Mouse (Mus musculus) kidney, adult 8-10 months (tissue): Measurements from ENCODE around the gene Tead4.
"Not testable (repeated sequence)": the region's sequence is repeated elsewhere in the genome, so short reads cannot be mapped to it uniquely, and the experiment has no call there.

Source experiments
- DNase-seq, 2 experiments: peaks; one replicate each; pipeline ENCODE4 v3.0.0; 2022

Gene Tead4

DNA sequence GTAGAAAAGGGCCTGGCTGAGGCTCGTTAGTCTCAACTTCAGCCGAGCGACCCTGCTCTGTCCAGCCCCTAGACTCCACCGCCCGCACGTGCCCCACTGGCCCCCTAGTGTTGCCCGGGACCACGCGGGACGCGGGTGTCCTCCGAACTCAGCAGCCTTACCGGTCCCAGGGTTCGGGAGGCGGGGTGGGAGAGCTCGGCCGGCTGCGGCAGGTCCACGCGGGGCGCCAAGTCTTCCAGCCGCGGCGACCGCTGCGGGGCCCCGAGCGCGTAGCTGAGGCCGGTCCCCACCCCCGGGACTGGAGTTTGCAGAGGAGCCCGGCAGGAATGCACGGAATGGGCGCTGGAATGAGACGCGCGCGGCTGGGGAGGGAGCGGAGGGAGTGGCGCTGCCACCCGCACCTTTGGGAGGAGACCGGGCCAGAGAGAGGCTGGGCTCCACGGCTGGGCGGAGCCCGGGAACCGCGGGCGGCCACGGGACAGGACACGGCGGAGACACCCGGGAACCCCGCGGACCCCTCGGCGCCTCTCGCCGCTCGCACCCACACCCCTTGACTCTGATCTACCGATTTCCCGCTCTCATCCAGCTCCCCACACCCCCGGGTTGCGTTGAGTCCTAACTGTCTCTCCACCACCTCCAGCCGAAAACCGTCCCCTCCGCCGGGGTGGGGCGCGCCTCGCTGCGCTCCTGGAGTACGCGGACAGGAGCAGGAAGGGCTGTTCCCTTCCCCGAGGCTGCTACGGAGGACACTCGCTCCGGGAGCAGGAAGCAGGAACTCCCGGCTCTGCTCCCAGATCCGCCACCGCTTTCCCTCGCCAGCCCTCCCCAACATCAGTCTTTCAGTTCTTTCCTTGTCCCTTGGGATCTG is at the start of gene Tead4:
Gene Tead4 (minus strand): TSS at position 690 of the 868 bp plus-strand sequence.
- peak; percentile 78 for DNase-seq

DNA sequence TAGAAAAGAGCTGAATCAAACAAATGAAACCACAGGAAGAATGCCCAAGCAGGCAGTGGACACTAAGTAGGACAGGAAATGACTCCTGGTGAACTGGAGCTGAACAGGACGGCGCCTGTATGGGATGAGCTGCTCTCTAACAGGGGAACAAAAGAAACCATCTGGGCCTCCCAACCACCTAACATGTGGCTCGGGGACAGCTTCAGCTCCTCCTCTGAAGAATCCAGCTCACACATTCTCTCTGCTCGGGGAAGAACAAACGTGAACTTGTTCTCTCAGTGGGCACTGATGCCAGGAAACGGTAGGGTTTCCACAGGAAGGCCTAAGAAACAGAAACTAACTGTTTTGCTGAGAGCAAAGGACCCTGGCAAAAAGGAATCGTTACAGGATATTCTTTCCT is 49.1 kb upstream of the Tead4 start:
- no peak for DNase-seq

DNA sequence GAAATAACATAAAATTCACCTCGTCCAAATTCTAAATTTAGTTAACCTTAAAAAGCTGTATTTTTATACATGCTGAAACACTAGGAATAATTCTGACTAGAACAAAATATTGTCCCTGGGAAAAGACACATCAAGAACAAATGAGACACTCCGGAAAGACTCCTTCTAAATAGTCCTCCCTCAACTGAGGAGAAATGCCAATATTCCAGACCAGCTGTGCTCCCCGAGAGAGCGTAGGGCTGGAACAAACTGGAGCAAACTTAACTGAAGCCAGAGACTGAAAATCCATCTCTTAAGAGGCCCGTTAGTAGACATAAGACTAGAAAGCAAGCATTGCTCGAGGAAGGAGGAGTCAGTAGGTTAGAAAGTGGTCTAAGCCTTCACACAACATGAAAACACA is 46.2 kb upstream of the Tead4 start:
- no peak for DNase-seq

DNA sequence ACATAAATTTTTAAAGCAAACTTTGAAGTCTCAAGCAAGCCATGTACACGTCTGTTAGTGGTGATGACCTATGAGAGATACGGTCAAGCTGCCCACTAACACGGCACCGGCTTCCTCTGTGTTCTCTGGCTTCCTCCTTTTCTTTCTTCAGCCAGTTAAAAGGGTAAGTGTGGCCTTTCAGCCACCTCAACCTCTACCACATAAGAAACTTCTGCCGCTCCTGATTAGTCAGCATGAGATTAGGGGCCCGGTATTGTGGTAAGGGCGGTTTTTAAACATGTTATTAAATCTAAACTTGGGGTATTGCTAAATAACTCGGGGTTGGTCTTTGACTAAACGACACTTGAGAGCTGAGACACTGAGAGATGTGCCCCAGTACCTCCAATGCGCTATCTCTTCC is 45.0 kb upstream of the Tead4 start:
- DNase-seq: no peak

DNA sequence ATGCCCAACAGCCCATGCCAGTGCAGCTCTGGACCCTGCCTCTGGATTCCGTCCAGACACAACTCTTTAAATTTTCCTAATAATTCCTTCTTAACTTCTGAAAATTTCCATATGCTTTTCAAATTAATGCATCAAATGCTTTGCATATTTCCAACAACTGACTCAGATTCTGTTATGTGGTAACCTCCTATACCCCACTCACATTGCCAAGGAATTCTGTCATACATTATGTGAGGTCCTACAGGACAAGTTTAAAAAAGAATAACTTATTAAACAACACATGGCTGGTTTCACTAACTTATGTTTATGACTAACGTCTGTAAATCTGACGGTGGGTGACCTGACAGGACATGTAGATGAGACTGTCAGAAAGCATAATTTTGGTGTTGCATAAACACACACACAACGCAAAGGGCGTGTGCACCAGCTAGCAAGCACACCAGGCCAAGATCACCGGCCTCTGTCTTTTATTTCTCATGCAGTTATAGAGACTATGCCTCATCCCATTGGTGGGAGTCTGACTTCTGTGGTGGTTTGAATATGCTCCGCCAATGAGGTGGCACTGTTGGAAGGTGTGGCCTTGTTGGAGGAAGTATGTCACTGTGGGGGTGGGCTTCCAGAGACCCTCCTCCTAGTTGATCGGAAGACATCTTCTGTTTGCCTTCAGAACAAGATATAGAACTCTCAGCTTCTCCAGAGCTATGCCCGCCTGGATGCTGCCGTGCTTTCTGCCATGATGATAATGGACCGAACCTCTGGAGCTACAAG is 41.5 kb upstream of the Tead4 start:
- DNase-seq: no peak

DNA sequence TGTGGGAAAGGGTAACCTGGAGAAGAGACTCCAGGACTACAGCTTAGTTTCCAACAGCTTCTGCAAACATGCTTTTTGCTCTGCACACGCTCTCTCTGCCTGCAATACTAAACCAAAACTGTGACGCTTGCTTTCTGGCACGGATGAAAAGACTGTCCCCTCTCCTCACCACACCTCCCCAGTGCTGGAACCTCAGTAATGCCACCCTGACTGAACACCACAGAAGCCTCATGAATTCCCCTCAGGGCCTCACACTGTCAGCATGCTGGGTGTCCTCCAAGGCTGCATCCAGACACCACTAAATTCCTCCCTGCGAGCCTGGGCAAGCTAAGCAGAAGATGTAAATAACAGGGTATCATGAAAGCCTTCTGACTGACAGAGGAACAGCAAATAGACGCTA is 38.3 kb upstream of the Tead4 start:
- DNase-seq: no peak

DNA sequence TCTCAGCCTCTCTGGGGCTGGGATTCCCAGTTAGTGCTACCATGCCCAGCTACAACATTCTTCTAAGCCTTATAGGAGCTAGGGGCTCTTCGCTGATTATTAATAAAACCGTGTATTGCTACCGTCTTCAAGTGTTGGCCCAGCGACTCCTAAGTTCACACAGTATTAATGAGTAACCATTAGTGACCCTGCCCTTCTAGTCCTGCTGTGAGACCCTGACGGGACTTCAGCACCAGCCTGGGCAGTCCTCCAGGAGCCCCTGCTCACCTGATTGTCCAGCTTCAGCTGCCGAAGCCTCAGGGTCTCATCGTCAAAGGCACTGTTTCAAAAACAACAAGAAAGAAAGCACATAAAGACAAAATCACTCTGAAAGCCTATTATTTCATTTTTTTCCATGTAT is 36.8 kb upstream of the Tead4 start:
- peak; percentile 43 to 50 for DNase-seq

DNA sequence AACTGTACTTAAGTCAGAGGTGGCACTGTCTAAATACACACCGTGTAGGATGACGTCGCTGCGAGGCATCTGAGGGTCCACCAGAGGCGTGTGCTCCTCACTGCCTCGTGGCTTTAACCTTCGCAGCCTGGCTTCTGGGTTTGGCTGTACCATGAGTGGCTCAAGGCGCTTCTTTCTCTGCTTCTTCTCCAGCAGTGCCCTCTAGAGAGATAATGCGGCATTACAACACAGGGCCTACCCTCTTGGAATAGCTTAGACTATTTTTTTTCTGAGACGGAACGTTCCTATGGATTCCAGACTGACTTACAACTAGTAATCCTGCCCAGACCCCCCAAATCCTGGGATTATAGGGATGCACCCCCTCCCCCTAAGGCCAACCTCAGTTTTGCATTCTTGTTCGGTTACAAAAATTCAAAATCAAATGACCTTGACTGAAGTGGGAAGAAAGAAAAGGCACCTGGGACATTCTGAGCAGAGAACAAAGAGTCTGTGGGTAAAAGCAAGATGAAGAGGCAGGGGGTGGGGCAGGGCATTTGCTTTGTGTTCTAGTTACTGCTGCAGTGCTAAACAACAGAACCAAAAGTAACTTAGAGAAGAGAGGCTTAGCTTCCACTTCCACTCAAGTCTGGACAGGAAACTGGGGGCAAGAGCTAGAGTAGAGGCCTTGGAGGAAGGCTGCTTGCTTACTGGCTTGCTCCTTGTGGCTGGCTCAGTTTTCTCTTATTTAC is 33.9 kb upstream of the Tead4 start:
- peak; percentile 46 to 78 for DNase-seq

DNA sequence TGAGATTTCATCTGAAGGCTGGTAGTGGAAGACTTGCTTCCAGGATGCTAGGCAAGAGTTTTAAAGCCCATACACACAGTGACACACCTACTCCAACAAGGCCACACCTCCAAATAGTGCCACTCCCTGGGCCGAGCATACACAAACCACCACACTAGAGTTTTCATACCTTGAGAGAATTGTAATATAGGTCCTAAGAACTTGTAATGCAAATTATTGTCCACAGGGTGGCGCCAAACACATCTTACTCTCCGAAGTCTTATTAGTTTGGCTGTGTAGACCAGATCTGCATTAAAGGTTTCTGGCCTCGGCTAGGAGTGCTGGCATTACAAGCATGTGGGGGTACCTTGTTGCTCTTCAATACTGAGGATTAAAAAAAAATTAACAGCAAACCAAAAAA is 17.7 kb upstream of the Tead4 start:
- DNase-seq: peak; percentile 53 to 67

DNA sequence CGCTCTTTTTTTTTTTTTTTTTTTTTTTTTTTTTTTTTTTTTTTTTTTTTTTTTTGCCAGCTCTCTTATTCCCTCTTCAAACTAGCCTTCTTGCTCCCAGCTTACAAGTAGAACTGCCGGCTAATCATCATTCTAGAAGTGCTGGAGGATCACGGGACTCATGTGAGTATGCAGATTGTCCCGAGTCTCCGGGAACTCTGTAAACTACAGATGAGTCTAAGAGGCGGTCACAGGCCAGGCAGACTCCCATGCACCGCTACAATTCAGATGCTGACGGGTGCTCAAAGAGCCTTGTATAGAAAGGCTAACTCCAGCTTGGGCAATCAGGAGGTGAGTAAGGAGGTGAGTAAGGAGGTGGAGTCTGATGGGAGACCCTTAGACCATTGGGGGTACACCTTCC is 15.0 kb upstream of the Tead4 start:
- no peak for DNase-seq

DNA sequence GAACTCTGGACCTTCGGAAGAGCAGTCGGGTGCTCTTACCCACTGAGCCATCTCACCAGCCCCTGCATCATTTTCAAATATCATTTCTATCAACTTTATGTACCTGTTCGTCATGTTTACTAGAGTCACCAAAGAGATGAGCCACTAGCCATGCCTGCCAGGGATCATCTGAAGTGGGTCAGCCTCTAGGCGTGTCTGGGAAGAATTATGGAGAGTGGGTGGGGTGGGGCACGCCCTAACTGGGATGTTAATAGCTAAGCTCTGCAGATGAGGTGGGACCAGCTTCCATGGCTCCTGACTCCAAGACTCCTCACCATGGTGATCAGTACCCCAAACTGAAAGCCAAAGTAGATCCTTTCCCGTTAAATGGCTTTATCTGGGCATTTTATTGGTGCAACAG is 14.2 kb upstream of the Tead4 start:
- no peak for DNase-seq

DNA sequence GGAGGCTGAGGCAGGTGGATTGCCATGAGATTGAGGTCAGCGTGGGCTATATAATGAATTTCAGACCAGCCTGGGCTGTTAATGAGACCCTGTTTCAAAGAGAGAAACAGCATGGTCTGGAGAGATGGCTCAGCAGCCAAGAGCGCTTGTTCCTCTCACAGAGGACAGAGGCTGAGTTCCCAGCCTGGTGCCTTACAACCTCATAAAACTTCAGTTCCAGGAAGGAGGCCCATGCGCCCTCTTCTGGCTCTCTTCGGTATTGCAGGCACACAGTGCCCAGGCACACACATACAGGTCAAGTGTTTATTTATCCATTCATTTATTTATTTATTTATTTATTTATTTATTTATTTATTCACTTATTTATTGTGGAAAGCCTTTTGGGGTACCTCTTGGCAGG is 7.7 kb upstream of the Tead4 start:
- peak; percentile 34 to 75 for DNase-seq

DNA sequence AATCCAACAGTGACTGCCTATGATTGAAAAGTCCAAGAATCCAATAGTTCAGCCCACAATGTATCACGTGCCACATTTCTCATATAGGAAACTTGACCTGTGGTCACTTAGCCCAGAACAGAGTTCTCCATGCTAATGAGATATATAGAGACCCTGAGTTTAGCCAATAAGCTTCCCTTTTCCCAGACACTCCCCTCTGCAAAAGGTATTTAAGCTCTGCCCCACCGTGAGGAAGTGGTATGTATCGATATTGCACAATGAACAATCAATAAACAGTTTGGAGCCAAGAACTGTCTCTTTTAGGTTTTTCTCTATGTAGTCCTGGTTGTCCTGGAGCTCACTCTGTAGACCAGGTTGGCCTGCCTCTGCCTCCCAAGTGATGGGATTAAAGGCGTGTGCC is 4.2 kb upstream of the Tead4 start:
- DNase-seq: no peak

DNA sequence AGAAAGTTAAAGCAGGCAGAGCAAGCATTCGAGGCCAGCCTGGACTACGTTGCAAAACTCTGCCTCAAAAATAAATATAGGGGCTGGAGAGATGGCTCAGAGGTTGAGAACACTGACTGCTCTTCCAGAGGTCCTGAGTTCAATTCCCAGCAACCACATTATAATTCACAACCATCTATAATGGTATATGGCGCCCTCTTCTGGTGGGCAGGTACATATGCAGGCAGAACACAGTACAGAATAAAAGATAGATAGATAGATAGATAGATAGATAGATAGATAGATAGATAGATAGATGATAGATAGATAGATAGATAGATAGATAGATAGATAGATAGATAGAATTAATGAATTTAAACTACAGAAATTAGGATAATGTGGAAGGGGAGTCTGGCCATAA is 2.0 kb upstream of the Tead4 start:
- not testable (repeated sequence) for DNase-seq

DNA sequence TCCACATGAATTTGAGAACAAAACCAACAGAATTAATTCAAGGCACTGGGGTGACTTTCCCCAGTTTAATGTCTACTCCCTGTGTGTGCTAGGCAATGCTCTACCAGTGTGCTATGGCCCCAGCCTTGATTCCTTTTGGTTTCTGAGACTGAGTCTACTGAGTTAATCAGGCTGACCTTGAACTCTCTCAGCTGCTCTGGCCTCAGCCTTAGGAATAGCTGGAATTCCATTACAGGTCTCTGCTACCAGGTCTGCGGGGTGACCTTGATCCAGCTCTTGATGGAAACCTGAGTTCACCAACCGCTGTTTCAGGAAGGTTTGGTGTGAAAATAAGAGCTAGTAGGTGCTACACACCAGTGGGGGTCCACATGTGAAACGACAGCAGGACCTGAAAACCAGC is 1.3 kb upstream of the Tead4 start:
- DNase-seq: no peak

DNA sequence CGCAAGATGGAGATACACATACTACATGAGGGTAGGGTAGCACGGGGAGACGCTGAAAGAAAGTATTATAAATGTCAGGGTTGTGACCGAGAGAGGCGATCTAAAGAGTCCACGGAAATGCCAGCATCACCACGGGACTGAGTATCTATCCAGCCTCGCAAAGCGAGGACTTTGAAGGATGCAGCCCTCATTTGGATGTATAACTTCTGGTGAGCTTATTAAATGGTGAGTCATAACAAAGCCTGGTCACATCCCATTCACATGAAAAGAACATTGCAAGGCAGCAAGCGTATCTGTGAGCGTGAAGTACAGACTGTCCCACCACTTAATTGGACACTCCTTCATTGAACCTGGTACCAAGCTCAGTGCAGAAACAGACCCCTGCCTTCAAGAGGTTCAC is 835 bp upstream of the Tead4 start:
- DNase-seq: no peak

DNA sequence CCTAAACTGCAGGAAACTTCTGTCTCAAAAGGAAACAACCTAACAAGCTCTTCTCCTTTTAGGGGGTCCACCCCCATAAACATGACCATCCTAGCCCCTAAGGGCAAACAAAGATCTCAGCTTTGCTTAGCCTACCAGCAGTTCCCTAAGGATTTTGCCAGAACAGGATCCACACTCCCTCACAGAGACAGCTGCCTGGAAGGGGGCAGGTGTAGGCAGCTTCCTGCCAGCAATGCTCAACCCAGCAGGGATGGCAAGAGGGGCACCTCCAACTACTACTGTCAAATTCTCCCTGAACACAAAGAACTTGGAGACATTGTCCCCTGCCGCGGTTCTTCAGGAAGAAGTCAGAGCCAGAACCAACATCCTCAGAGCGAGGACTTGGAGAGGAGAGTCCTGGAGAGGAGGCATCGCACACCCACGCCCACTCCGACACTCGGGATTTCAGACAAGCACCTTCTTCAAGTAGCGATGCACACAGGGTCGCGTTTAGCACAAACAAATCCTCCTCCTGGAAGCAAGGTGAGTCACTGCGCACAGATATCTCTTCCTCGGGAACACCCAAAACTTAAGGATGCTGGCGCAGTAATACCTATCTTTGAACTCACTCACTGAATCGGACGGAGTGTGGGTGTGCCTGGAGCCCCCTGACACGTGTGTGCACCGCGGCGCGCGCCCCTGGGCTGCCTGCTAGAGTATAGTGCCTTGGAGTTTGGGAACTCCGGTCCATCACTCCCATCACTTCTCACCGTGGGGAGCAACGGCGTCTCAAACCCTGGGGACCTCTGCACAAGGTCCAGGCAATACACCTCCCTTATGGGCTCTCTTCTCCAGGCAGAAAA is 1.1 kb downstream of the Tead4 start:
- no peak for DNase-seq

DNA sequence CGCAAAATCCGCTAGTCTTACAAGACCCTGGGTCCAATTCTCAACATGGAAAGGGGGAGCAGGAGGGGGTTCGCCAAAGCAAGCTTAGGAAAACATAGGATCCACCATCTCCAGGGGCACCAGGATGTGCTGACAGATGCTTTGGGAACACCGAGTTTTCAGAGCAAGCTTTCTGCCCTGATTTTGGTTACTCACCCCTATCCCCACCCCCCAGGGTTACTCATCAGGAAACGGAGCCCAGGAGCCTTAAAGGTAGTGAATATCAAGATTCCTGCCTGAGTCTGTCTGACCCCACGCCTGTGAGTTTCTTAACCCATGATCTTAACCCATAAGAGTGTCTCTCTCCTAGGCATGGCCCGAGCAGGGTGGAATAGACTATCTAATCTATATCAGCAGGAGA is 2.4 kb downstream of the Tead4 start:
- DNase-seq: no peak

DNA sequence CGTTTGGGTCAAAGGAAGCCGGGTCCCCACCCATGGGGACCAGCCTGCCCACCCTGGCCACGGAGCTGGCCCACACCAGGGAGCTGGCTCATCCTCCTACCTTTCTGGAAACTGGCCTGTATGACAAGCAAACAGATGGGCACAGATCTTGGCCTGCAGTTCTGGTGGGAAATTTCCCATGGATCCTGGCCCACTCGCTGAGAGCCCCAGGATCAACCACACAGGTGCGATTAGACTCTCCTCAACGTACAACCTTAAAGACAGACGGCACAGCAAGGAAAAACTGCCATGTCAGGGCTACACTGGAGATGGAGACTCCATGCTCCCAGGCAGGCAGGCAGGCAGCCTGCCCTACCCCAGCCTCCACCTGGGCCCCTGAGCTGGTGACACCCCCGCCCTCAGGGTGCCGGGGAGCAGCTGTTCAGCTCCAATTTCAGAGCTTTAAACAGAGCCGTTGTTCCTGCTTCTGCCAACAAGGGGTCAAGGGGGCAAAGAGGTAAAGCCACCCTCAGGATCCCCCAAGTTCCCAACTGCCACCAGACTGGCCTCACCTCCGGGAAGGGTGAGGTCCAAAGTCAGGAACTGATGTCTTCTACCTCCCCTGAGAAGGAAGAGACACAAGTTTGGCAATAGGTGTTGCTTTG is 3.8 kb downstream of the Tead4 start:
- DNase-seq: no peak

DNA sequence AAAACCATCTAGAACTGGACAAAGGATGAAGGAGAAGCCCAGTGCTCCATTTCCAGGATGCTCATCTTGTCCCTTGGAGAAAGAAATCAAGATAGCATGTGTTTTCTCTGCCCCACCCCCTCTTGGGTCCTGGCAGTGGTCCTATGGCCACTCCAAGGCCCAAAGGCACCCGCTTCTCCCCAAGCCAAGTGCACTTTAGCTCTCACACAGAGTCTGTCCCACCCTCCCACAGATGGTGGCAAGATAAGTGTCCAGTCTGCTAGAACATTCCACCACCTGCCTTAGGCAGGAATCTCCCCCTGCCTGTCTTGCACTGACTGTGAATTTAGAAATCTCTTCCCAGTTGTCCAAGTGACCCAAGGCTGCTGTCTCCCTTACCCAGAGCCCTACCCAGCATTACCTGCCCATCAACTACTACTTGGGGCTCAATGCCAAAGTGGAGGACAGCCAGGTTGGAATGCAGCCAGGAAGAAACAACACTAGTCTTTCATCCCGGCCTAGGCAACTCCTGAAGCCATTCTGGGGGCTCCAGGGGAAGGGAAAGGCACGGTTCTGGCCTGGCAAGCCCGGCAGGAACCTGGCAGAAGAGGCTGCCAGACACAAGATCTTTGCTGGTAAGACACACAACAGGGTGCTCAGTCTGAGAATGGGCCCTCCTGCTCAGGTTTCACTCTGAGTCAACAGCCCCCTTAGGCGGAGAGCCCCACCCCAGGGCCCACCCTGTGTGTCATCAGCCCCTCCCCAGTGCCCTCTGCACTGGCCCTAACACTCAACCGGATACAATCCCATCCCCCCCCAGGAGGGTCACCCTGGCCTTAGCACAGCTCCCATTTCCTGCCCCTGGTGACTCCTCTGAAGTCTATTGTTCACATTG is 4.5 kb downstream of the Tead4 start:
- DNase-seq: peak; percentile 75 to 84

DNA sequence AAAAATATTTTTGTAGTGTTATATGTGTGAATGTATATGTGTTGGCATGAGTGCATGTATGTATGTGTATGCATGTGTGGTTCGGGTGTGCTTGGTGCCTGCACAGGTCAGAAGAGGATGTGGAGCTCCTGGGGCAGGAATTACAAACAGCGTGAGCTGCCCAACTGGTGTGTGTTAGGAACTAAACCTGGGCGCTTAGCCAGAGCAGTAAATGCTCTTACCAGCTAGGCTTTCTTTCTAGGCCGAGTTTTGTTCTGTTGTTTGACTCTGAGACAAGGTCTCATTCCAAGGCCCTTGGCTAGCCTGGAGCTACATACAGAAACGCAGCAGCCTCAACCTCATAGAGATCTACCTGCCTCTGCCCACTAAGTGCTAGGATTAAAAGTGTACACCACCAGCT is 9.3 kb downstream of the Tead4 start:
- DNase-seq: no peak
